Mouse (Mus musculus) 3134 (cell line): ENCODE measurements around the gene Gm49721.
"Not testable (repeated sequence)": the region's sequence is repeated elsewhere in the genome, so short reads cannot be mapped to it uniquely, and the experiment has no call there.

Experiments used
- DNase-seq: peaks from one replicate; pipeline ENCODE4 v3.0.0-alpha.2; 2011; ENCODE audit warnings: low spot score; ENCODE audit not compliant: insufficient read length; ENCODE audit errors: extremely low read depth

Gene Gm49721

DNA sequence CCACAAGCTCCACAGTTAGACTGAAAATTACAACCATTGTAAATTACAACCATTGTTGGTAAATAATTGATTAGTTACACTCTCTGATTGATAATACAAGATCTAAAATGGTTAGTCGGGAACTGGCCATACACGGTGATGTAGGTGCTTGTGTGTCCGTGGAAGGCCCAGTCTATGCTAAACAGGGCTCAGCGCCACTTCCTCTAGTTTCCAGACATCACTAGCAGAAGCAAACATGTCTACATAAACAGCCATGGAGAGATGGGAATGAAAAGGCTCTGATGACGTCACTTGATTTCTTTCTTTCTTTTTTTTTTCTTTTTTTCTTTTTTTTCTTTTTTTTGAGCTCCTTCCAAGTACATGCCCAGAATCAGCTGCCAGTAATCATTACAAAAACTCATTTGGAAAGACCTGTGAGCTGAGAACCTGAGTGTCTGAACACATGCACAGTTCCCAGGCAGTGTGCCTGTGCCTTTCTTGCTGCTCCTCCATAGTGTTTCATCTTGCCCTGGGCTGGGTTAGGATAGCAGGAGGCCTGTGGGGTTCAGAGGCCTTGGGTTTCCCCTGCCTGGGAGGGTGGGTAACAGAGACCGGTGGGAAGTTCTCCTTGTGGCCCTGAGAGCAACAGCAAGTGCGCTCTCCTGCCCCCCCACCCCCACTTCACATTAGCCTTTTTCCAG is 91.0 kb downstream of the Gm49721 start:
- not testable (repeated sequence) for DNase-seq

DNA sequence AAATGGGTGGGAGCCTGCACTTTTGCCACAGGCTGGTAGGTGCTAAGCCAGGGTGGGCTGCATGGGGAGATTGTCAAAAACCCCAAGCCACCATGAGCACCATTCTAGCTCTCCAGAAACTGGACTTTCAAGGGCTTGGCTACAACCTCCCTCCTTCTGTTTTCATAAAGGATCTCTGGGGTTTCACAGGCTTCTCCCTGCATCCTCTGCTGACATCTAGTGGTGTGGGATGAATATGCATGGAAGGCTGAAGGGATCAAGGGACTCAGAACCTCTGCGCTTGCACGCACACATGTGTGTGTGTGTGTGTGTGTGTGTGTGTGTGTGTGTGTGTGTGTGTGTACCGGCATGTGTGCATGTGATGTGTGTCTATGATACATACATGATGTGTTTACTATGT is 95.8 kb downstream of the Gm49721 start:
- not testable (repeated sequence) for DNase-seq

DNA sequence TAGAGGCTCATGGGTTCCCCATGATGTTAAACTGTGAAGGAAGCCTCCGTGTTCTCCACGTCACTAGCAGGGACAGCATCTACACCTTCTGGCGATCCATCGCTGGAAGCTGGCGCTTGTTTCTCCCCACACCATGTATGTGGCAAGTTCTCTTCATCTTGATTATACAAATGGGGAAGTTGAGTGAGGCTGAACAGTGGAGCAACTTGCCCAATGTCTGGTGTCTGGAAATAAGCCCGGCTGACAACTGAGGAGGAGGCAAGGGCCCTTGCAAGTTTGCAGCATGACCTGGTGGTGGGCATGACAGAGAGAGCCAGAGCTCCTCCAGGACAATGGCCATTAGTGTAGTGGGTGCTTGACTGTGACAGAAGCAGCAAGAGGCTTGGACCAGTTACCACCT is 96.8 kb downstream of the Gm49721 start:
- DNase-seq, result not testable (repeated sequence)

DNA sequence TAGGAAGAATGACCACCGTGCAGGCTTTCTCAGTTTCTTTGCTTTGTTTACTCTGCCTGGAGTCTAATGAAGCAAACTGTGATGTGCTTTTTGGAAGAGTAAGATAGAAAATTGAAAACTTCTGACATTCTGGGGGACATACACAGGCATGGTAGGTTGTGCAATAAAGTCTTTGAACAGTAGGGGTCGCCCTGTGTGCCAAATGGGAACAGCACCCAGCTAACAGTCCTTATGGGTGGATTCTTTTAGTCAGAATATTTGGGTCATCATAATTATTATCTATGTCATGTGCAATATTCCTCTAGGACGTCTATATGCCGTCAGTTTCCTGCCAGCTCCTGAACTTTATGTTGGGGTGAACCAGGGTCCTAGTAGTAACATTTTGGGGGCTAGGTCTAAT is 100.9 kb downstream of the Gm49721 start:
- not testable (repeated sequence) for DNase-seq

DNA sequence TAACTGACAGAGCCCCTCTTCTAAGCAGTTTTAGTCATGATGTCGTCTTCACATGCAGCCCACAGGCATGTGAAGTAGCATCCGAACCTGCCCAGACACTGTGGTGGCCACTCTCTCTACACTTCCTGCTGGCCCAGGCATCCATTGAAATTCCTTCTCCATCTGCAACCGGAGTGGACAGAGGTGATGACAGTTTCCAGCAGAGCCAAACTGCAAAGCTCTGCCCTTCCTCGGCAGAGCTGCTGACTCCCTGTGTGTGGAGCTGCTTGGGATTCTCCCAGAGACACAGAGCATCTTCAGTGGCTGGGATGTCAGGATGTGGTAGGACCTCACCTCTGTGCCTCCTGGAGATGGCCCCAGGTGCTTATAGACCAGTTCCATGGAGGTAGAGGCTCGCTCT is 105.8 kb downstream of the Gm49721 start:
- not testable (repeated sequence) for DNase-seq

DNA sequence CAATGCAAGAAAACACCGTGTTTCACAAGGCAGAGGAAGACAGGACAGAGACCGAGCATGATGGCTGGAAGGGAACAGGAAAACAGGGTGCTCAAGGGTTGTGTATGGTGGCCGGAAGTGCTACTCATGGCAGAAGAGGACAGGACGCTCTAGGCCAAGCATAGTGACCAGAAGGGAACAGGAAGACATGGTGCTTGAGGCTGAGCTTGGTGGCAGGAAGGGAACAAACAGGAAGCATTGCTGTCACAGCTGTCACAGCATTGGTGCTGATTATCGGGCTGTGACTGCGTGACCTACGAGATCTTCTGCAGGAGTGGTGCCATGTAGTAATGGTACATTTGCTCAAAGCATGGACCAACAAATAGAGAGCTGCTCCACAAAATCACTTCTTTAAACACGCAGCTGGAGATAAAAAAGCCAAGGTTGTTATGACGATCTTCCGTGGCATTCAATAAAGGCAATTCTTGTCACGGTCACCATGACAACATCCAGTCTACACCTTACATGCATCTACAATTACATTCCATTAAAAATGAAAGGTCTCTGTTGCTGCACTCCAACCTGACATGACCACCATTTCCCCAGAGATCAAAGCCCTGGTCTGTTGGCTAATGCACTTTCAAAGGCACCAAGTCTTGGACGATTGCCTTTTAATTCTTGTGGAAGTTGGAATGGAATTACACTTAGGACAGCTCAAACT is 106.9 kb downstream of the Gm49721 start:
- DNase-seq, result not testable (repeated sequence)

DNA sequence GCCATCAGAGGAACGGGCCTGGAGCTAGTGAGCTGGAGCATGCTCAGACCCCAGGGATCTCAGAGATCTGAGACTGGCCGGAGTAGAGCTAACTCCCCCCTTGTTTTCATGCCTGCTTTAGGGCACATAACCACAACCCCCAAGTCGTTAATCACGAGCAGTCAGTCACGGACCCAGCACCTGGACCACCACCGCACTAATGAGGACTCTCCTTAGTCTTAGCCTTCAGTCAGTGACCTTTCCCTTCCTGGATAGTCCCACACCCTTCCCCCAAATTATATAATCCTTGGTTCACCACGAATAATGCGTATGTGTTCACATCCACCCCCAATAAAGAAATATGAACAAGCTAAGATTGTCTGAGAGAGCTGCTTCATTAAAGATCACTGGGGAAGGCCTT is 108.1 kb downstream of the Gm49721 start:
- not testable (repeated sequence) for DNase-seq
